Mouse (Mus musculus) heart, embryonic 11.5 days (tissue): Measurements from ENCODE around the gene Atp6v0a1. TPM values are rescaled to one million over a fixed set of nuclear protein-coding genes. Genes with fewer than 3 reads are reported as not detected.

Experiments used
- ATAC-seq: fragments of 200-750 bp; cut with Nextera tagmentation; replicated peaks from 2 replicates; pipeline ENCODE4 v1.8.0; 2017; ENCODE audit warnings: moderate library complexity; ENCODE audit not compliant: insufficient number of reproducible peaks, low FRiP score, low TSS enrichment
- H3K27ac ChIP-seq: fragments of 300-500 bp; sonication (generic); 2 replicates; pipeline ENCODE4 v1.5.1; 2014; ENCODE audit warnings: mild to moderate bottlenecking, low read depth, low read length
- H3K27me3 ChIP-seq: fragments of 300-500 bp; sonication (generic); 2 replicates; pipeline ENCODE4 v1.6.1; 2014; ENCODE audit warnings: mild to moderate bottlenecking, low read length, mixed read lengths; ENCODE audit not compliant: control insufficient read depth, insufficient read depth
- H3K36me3 ChIP-seq: fragments of 300-500 bp; sonication (generic); 2 replicates; pipeline ENCODE4 v1.6.1; 2014; ENCODE audit warnings: mild to moderate bottlenecking, low read length, moderate library complexity, mixed read lengths; ENCODE audit not compliant: control insufficient read depth, insufficient read depth
- H3K4me1 ChIP-seq: fragments of 300-500 bp; sonication (generic); 2 replicates; pipeline ENCODE4 v1.6.1; 2014; ENCODE audit warnings: low read length; ENCODE audit not compliant: control insufficient read depth, insufficient read depth
- H3K4me2 ChIP-seq: fragments of 300-500 bp; sonication (generic); 2 replicates; pipeline ENCODE4 v1.6.1; 2014; ENCODE audit warnings: mild to moderate bottlenecking, moderate library complexity
- H3K4me3 ChIP-seq: fragments of 300-500 bp; sonication (generic); 2 replicates; pipeline ENCODE4 v1.5.1; 2014; ENCODE audit warnings: low read depth, low read length
- H3K9ac ChIP-seq: fragments of 300-500 bp; sonication (generic); 2 replicates; pipeline ENCODE4 v1.6.1; 2014; ENCODE audit warnings: mild to moderate bottlenecking, low read depth, low read length, moderate library complexity
- H3K9me3 ChIP-seq: fragments of 300-500 bp; sonication (generic); replicated peaks from 2 replicates; pipeline ENCODE4 v1.6.1; 2016; ENCODE audit warnings: low read length; ENCODE audit not compliant: control insufficient read depth
- WGBS: fragments of 180-500 bp; shearing (Covaris S2); extraction: QIAGEN DNeasy Blood & Tissue Kit; methylation state at CpG from one replicate; pipeline ENCODE4 v1.1.7; 2014; ENCODE audit not compliant: insufficient replicate concordance; 5-methylcytosine and 5-hydroxymethylcytosine counted together
- polyA plus RNA-seq: library from polyadenylated mRNA; unstranded; fragments of >200 nt; fragmentation: Nextera tagmentation; extraction: Ambion mirVana; gene quantifications from 2 replicates; pipeline ENCODE4 v1.2.1, GENCODE M21; 2014

Gene Atp6v0a1
- polyA plus RNA-seq, 1 experiment from 2014 or later: 57.1 TPM

GRCm38 (mm10) chr11:100973245-100973644 is 36.0 kb upstream of the Atp6v0a1 start:
- no peaks in the 10 kb centered on the region for H3K9me3 ChIP-seq
- H3K4me2 ChIP-seq: no peak overlapping the region
- H3K36me3 ChIP-seq: no peaks in the 10 kb centered on the region
- no peak for ATAC-seq
- no peak overlapping the region for H3K9ac ChIP-seq
- H3K27ac ChIP-seq: no peak overlapping the region
- H3K27me3 ChIP-seq: no peaks in the 10 kb centered on the region
- WGBS: 80% methylated on average over 7 of the region's 7 CpGs
- H3K4me1 ChIP-seq: peaks cover 12% of the 10 kb centered on the region
- H3K4me3 ChIP-seq: no peak overlapping the region

DNA sequence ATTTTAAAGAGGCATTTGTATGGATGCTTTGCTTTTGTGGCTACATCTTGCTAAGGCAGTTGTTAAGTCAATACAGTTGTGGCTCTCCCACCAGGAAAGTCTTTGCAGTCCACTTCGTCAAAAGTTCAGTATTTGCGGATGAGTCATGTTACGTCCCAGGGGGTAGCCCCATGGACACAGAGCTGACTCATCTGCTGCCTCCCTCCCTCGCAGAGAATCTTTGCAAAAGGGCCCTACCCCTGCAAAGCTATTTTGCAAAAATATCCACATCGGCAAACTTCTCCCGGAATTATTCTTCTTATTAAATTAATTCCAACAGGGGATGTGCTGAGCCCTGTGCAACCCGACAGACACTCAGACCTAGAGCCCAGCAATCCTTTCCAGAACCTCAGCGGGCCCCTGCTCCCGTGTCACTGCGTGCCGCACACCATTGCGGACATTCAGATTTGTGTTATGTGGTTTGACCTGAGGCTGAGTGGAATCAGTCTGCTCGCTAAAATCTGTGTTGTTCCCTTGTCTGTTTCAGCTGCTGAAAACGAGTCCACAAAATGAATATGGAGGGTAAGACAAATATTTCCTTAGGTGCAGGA is 34.8 kb upstream of the Atp6v0a1 start:
- Histone ChIP-seq H3K4me3 (no peak overlapping the region), H3K36me3 (no peaks in the 10 kb centered on the region), H3K9ac (no peak overlapping the region), H3K9me3 (no peaks in the 10 kb centered on the region), H3K27me3 (no peaks in the 10 kb centered on the region), H3K27ac (no peak overlapping the region), H3K4me1 (peaks cover 9% of the 10 kb centered on the region), H3K4me2 (no peak overlapping the region)
- 67% methylated on average over 14 of the region's 14 CpGs for WGBS
- ATAC-seq: no peak

DNA sequence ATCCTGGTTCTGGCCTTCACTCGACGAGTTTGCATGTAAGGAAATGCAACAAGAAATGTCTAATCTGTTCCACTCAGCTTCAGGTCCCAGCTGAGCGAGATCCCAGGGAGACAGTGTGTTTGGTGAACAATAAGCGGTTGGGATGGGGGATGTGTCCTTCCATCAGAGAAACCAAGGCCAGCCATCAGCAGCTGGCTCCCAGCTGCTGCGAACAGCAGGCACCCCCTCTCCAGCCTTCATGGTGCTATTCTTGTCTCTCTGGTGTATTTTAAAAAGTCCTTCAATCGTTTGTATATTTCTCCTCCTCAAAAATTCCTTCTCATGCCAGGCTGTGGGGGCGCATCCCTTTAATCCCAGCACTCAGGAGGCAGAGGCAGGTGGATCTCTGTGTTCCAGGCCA is 34.0 kb upstream of the Atp6v0a1 start:
- ATAC-seq: no peak
- 53% methylated on average over 7 of the region's 7 CpGs for WGBS
- Histone ChIP-seq H3K9ac (no peak overlapping the region), H3K4me2 (no peak overlapping the region), H3K36me3 (no peaks in the 10 kb centered on the region), H3K9me3 (no peaks in the 10 kb centered on the region), H3K27me3 (no peaks in the 10 kb centered on the region), H3K27ac (no peak overlapping the region), H3K4me1 (peaks cover 9% of the 10 kb centered on the region), H3K4me3 (no peak overlapping the region)

DNA sequence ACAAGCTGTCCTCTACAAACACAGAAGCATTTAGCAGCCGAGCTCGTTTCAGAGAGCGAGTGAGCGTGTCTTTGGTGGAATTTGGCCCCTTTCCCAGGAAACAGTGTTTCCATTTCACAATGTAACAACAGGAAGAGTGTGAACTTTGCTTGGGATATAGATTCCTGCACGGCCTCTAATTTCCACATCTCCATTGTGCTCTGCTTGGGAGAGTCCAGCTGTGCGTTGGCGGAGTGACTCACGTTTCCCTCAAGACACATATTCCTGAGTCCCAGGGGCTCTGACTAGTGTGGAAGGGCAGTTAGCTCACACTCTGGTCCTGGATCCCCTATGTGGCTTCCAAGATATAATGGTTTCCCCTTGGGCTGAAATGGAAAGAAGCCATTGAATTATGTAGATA is 29.4 kb upstream of the Atp6v0a1 start:
- 0 out of 2 replicates have a peak, but pooled peaks have one; percentile 39 for ATAC-seq
- no peak overlapping the region for H3K9ac ChIP-seq
- peak overlapping the region; percentile 18; the same call in 1 of the 2 replicates for H3K27ac ChIP-seq
- no peak overlapping the region for H3K4me3 ChIP-seq
- H3K4me1 ChIP-seq: peaks cover 4% of the 10 kb centered on the region; the same call in 1 of the 2 replicates
- H3K9me3 ChIP-seq: no peaks in the 10 kb centered on the region
- no peaks in the 10 kb centered on the region for H3K27me3 ChIP-seq
- H3K4me2 ChIP-seq: no peak overlapping the region
- WGBS: 59% methylated on average over 8 of the region's 8 CpGs
- no peaks in the 10 kb centered on the region for H3K36me3 ChIP-seq

- WGBS: 61% methylated on average over 1 of the region's 1 CpGs
- no peak for ATAC-seq
- Histone ChIP-seq H3K27me3 (no peaks in the 10 kb centered on the region), H3K4me2 (no peak overlapping the region), H3K9ac (no peak overlapping the region), H3K4me3 (no peak overlapping the region), H3K9me3 (no peaks in the 10 kb centered on the region), H3K4me1 (peaks cover 4% of the 10 kb centered on the region; the same call in 1 of the 2 replicates), H3K27ac (peak overlapping the region; percentile 18; the same call in 1 of the 2 replicates), H3K36me3 (no peaks in the 10 kb centered on the region)
Observed at GRCm38 (mm10) chr11:100980438-100980837, 28.8 kb upstream of the Atp6v0a1 start.

- H3K4me1 ChIP-seq: peaks cover 4% of the 10 kb centered on the region; the same call in 1 of the 2 replicates
- no peak overlapping the region for H3K4me2 ChIP-seq
- 54% methylated on average over 3 of the region's 3 CpGs for WGBS
- no peaks in the 10 kb centered on the region for H3K9me3 ChIP-seq
- ATAC-seq: no peak
- H3K27me3 ChIP-seq: no peaks in the 10 kb centered on the region
- H3K9ac ChIP-seq: no peak overlapping the region
- H3K4me3 ChIP-seq: no peak overlapping the region
- no peak overlapping the region for H3K27ac ChIP-seq
- no peaks in the 10 kb centered on the region for H3K36me3 ChIP-seq
Observed at GRCm38 (mm10) chr11:100981236-100981635, 28.0 kb upstream of the Atp6v0a1 start.

- Histone ChIP-seq H3K9me3 (no peaks in the 10 kb centered on the region), H3K27ac (no peak overlapping the region), H3K4me2 (no peak overlapping the region), H3K4me3 (no peak overlapping the region), H3K9ac (no peak overlapping the region), H3K27me3 (no peaks in the 10 kb centered on the region), H3K4me1 (peaks cover 4% of the 10 kb centered on the region; the same call in 1 of the 2 replicates), H3K36me3 (no peaks in the 10 kb centered on the region)
- ATAC-seq: no peak
- 25% methylated on average over 8 of the region's 8 CpGs for WGBS
Observed at GRCm38 (mm10) chr11:100982087-100982486, 27.2 kb upstream of the Atp6v0a1 start.

DNA sequence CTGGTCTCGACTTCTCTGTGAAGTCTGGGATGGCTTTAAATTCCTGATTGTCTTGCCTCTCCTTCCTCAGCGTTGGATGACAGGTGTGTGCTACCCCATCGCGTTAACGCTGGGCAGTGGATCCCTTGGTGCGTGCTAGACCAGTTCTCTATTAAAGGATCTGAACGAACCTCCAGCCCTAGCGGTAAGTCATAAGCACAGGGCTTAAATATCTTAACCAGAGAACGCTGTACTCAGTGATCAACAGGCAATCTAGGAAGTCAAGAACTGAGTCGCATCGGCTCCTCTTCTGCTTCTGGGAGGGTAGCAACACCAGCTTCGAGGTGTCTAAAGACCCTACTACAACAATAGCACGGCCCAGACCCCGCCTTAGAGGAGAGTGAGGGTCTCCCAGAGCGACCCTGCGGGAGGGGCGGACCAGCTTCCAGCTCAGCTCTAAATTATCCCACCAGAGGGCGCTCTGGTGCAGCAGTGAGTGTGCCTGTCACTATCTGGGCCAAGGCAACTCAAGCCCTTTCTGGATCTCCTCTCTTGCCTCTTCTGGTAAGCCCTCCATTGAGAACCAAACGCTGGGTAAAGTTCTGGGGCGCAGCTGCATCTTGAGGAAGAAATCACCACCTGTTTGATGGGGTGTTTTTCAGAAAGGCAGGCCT is 26.0 kb upstream of the Atp6v0a1 start:
- WGBS: 5% methylated on average over 20 of the region's 20 CpGs
- H3K27ac ChIP-seq: no peak overlapping the region; the same call in 1 of the 2 replicates
- peaks cover 4% of the 10 kb centered on the region; the same call in 1 of the 2 replicates for H3K4me1 ChIP-seq
- H3K4me2 ChIP-seq: peak overlapping the region; percentile 67
- no peaks in the 10 kb centered on the region for H3K9me3 ChIP-seq
- no peaks in the 10 kb centered on the region for H3K27me3 ChIP-seq
- 0 out of 2 replicates have a peak, but pooled peaks have one; percentile 35 for ATAC-seq
- H3K9ac ChIP-seq: peak overlapping the region; percentile 71
- H3K36me3 ChIP-seq: no peaks in the 10 kb centered on the region
- H3K4me3 ChIP-seq: peak overlapping the region; percentile 39
